Mouse (Mus musculus): ENCODE measurements around the gene Nelfb. TPM values are rescaled to one million over a fixed set of nuclear protein-coding genes. Genes with fewer than 3 reads are reported as not detected.

Gene Nelfb
- polyA plus RNA-seq, 2 experiments: 84.4 to 88.4 TPM

- no peaks in the 10 kb centered on the region for H3K27me3 ChIP-seq (ENCODE audit: control insufficient read depth, insufficient read depth, low read length)
- ATAC-seq (ENCODE audit: low FRiP score, low read depth) (no peak), DNase-seq (ENCODE audit: low spot score) (no peak)
- H3K4me2 ChIP-seq (replicated peaks; ENCODE audit: low read depth, low read length, severe bottlenecking): no peak overlapping the region
- H3K36me3 ChIP-seq (ENCODE audit: control insufficient read depth, insufficient read depth, low read length): no peaks in the 10 kb centered on the region
- 91% methylated on average over 4 of the region's 4 CpGs for WGBS
- no peaks in the 10 kb centered on the region for H3K9me3 ChIP-seq (ENCODE audit: control insufficient read depth, low read length)
- TF ChIP-seq POLR2A (IDR thresholded peaks at IDR 0.05; ENCODE audit: borderline replicate concordance, extremely low read depth, insufficient read depth, insufficient read length): no peak
- no peak overlapping the region for H3K9ac ChIP-seq (ENCODE audit: low read depth, low read length, severe bottlenecking)
- H3K4me1 ChIP-seq (ENCODE audit: control insufficient read depth, insufficient read depth, low read length): peaks cover 21% of the 10 kb centered on the region
- H3K4me3 ChIP-seq (replicated peaks; ENCODE audit: low read length): no peak overlapping the region
- no peak overlapping the region for H3K27ac ChIP-seq (replicated peaks; ENCODE audit: low read depth, low read length)
Measured at GRCm38 (mm10) chr2:25173821-25174220, 37.5 kb downstream of the Nelfb start.

GRCm38 (mm10) chr2:25172629-25173028 is 38.7 kb downstream of the Nelfb start:
- DNase-seq (ENCODE audit: low spot score): no peak
- Histone ChIP-seq H3K4me2 (replicated peaks; ENCODE audit: low read depth, low read length, severe bottlenecking) (no peak overlapping the region), H3K27me3 (ENCODE audit: control insufficient read depth, insufficient read depth, low read length) (no peaks in the 10 kb centered on the region), H3K9ac (ENCODE audit: low read depth, low read length, severe bottlenecking) (no peak overlapping the region), H3K36me3 (ENCODE audit: control insufficient read depth, insufficient read depth, low read length) (no peaks in the 10 kb centered on the region), H3K9me3 (ENCODE audit: control insufficient read depth, low read length) (no peaks in the 10 kb centered on the region), H3K27ac (replicated peaks; ENCODE audit: low read depth, low read length) (no peak overlapping the region), H3K4me1 (ENCODE audit: control insufficient read depth, insufficient read depth, low read length) (peaks cover 17% of the 10 kb centered on the region), H3K4me3 (replicated peaks; ENCODE audit: low read length) (no peak overlapping the region)
- TF ChIP-seq POLR2A (IDR thresholded peaks at IDR 0.05; ENCODE audit: borderline replicate concordance, extremely low read depth, insufficient read depth, insufficient read length): no peak
- 66% methylated on average over 8 of the region's 8 CpGs for WGBS
- no peak for ATAC-seq (ENCODE audit: low FRiP score, low read depth)

- H3K4me3 ChIP-seq (replicated peaks; ENCODE audit: low read length): no peak overlapping the region
- 40% methylated on average over 1 of the region's 1 CpGs for WGBS
- DNase-seq (ENCODE audit: low spot score): no peak
Measured at GRCm38 (mm10) chr2:25171769-25172153, 39.5 kb downstream of the Nelfb start.

DNA sequence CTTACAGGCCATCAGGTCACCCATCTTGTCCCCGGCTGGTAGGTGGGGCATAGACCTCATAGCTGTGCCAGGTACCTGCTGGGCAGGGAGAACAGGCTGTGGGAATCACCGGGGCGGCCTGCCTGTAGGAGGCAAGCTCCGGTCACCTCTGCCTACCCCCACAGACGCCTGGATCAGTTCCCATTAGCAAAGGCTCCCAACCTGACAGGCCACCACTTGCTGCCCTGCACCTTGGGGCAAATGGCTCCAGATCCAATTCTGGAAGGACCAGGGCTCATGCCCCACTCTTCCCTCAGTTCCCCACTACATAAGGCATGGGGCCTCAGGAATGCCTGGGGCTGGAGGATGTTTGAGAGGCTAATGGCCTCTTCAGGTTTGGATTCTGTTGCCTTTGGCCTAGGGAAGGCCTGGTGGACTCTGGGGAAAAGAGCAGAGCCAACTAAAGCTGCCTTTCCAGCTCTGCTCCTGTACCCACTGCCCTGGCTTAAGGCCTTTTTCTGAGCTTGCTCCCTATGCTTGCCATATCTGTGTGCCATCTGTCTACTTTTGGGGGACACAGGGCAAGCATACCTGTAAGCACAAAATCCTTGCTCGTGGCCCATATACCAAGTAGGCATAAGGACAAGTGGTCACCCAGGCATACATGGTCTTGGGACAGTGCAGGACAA is 40.1 kb downstream of the Nelfb start:
- Histone ChIP-seq H3K4me1 (ENCODE audit: control insufficient read depth, insufficient read depth, low read length) (peaks cover 5% of the 10 kb centered on the region), H3K9me3 (ENCODE audit: control insufficient read depth, low read length) (no peaks in the 10 kb centered on the region), H3K9ac (ENCODE audit: low read depth, low read length, severe bottlenecking) (no peak overlapping the region), H3K27me3 (ENCODE audit: control insufficient read depth, insufficient read depth, low read length) (no peaks in the 10 kb centered on the region), H3K4me2 (replicated peaks; ENCODE audit: low read depth, low read length, severe bottlenecking) (no peak overlapping the region), H3K36me3 (ENCODE audit: control insufficient read depth, insufficient read depth, low read length) (no peaks in the 10 kb centered on the region), H3K4me3 (replicated peaks; ENCODE audit: low read length) (no peak overlapping the region), H3K27ac (replicated peaks; ENCODE audit: low read depth, low read length) (no peak overlapping the region)
- ATAC-seq (ENCODE audit: low FRiP score, low read depth) (no peak), DNase-seq (ENCODE audit: low spot score) (no peak)
- 80% methylated on average over 6 of the region's 6 CpGs for WGBS
- TF ChIP-seq POLR2A (IDR thresholded peaks at IDR 0.05; ENCODE audit: borderline replicate concordance, extremely low read depth, insufficient read depth, insufficient read length): no peak

More at GRCm38 (mm10) chr2:25171769-25172153, 39.5 kb downstream of the Nelfb start:
- Histone ChIP-seq H3K36me3 (ENCODE audit: control insufficient read depth, insufficient read depth, low read length) (no peaks in the 10 kb centered on the region), H3K9me3 (ENCODE audit: control insufficient read depth, low read length) (no peaks in the 10 kb centered on the region), H3K27ac (replicated peaks; ENCODE audit: low read depth, low read length) (no peak overlapping the region), H3K4me2 (replicated peaks; ENCODE audit: low read depth, low read length, severe bottlenecking) (no peak overlapping the region), H3K9ac (ENCODE audit: low read depth, low read length, severe bottlenecking) (no peak overlapping the region), H3K27me3 (ENCODE audit: control insufficient read depth, insufficient read depth, low read length) (no peaks in the 10 kb centered on the region), H3K4me1 (ENCODE audit: control insufficient read depth, insufficient read depth, low read length) (peaks cover 9% of the 10 kb centered on the region)
- no peak for TF ChIP-seq POLR2A (IDR thresholded peaks at IDR 0.05; ENCODE audit: borderline replicate concordance, extremely low read depth, insufficient read depth, insufficient read length)
- no peak for ATAC-seq (ENCODE audit: low FRiP score, low read depth)

- no peak overlapping the region for H3K9ac ChIP-seq (ENCODE audit: low read depth, low read length, severe bottlenecking)
- no peak for DNase-seq (ENCODE audit: low spot score)
- H3K9me3 ChIP-seq (ENCODE audit: control insufficient read depth, low read length): no peaks in the 10 kb centered on the region
- H3K27ac ChIP-seq (replicated peaks; ENCODE audit: low read depth, low read length): no peak overlapping the region
- 53% methylated on average over 10 of the region's 10 CpGs for WGBS
- peaks cover 5% of the 10 kb centered on the region for H3K4me1 ChIP-seq (ENCODE audit: control insufficient read depth, insufficient read depth, low read length)
- H3K27me3 ChIP-seq (ENCODE audit: control insufficient read depth, insufficient read depth, low read length): no peaks in the 10 kb centered on the region
- H3K4me2 ChIP-seq (replicated peaks; ENCODE audit: low read depth, low read length, severe bottlenecking): no peak overlapping the region
- ATAC-seq (ENCODE audit: low FRiP score, low read depth): no peak
- no peak overlapping the region for H3K4me3 ChIP-seq (replicated peaks; ENCODE audit: low read length)
- H3K36me3 ChIP-seq (ENCODE audit: control insufficient read depth, insufficient read depth, low read length): no peaks in the 10 kb centered on the region
- no peak for TF ChIP-seq POLR2A (IDR thresholded peaks at IDR 0.05; ENCODE audit: borderline replicate concordance, extremely low read depth, insufficient read depth, insufficient read length)
Measured at GRCm38 (mm10) chr2:25170326-25171100, 40.8 kb downstream of the Nelfb start.
